Mouse (Mus musculus) liver, embryonic 14.5 days (tissue): ENCODE data around the gene Smad3. TPM values are rescaled to one million over a fixed set of nuclear protein-coding genes. Genes with fewer than 3 reads are reported as not detected.

Experiments used
- ATAC-seq: fragments of 200-750 bp; cut with Nextera tagmentation; 2 replicates; pipeline ENCODE4 v1.8.0; 2017; ENCODE audit warnings: moderate number of reproducible peaks, mild to moderate bottlenecking, moderate library complexity; ENCODE audit not compliant: insufficient read depth
- DNase-seq, 3 experiments: peaks; one replicate each; pipeline ENCODE4 v3.0.0-alpha.2; 2012 to 2013; ENCODE audit warnings: low read depth in 3 of 3, low spot score in 3 of 3
- H3K27ac ChIP-seq: fragments of 300-500 bp; sonication (generic); 2 replicates; pipeline ENCODE4 v1.5.1; 2014; ENCODE audit warnings: moderate library complexity, mild to moderate bottlenecking, control low read depth, inconsistent platforms
- H3K27me3 ChIP-seq: fragments of 300-500 bp; sonication (generic); 2 replicates; pipeline ENCODE4 v1.6.1; 2014; ENCODE audit warnings: mild to moderate bottlenecking, low read length, moderate library complexity; ENCODE audit not compliant: control insufficient read depth, insufficient read depth
- H3K36me3 ChIP-seq: fragments of 300-500 bp; sonication (generic); replicated peaks from 2 replicates; pipeline ENCODE4 v1.6.1; 2014; ENCODE audit warnings: low read depth; ENCODE audit not compliant: control insufficient read depth, insufficient read depth
- H3K4me1 ChIP-seq, 2 experiments: fragments of 200-500 bp in 1 of 2; fragments of 300-500 bp in 1 of 2; sonication (generic) in 1 of 2; replicated peaks; 2 replicates each; pipeline ENCODE4 v1.6.1; 2012 to 2014; ENCODE audit warnings: antibody characterized with exemption in 1 of 2, inconsistent platforms in 1 of 2, low read length in 1 of 2; ENCODE audit not compliant: control insufficient read depth in 2 of 2, insufficient read depth in 2 of 2
- H3K4me2 ChIP-seq: fragments of 300-500 bp; sonication (generic); 2 replicates; pipeline ENCODE4 v1.6.1; 2014; ENCODE audit warnings: low read depth, mild to moderate bottlenecking, control low read depth, moderate library complexity
- H3K4me3 ChIP-seq, 2 experiments: fragments of 200-500 bp in 1 of 2; fragments of 300-500 bp in 1 of 2; sonication (generic) in 1 of 2; 2 replicates each; pipeline ENCODE4 v1.5.1; 2012 to 2014; ENCODE audit warnings: low read depth in 2 of 2, low read length in 2 of 2, mild to moderate bottlenecking in 2 of 2, control low read depth in 1 of 2, inconsistent platforms in 1 of 2, moderate library complexity in 1 of 2; ENCODE audit not compliant: insufficient read depth in 1 of 2
- H3K9ac ChIP-seq: fragments of 300-500 bp; sonication (generic); replicated peaks from 2 replicates; pipeline ENCODE4 v1.6.1; 2014; ENCODE audit warnings: mild to moderate bottlenecking, control low read depth, moderate library complexity
- H3K9me3 ChIP-seq: fragments of 300-500 bp; sonication (generic); 2 replicates; pipeline ENCODE4 v1.6.1; 2016; ENCODE audit warnings: low read length, mixed read lengths; ENCODE audit not compliant: control insufficient read depth
- CTCF ChIP-seq: IDR thresholded peaks from 2 replicates; pipeline ENCODE4 v1.5.1; 2016; ENCODE audit warnings: antibody characterized with exemption, low read depth, control low read depth
- EP300 ChIP-seq: IDR thresholded peaks from 2 replicates; pipeline ENCODE4 v1.6.1; 2016; ENCODE audit warnings: antibody characterized with exemption, low read depth
- WGBS: fragments of 180-500 bp; shearing (Covaris S2); extraction: QIAGEN DNeasy Blood & Tissue Kit; methylation state at CpG from one replicate; pipeline ENCODE4 v1.1.7; 2014; ENCODE audit not compliant: insufficient replicate concordance; 5-methylcytosine and 5-hydroxymethylcytosine counted together
- polyA plus RNA-seq, 2 experiments: library from polyadenylated mRNA; depleted of rRNA in 1 of 2; stranded (reverse) in 1 of 2; unstranded in 1 of 2; fragments of >200 nt; fragmentation: Nextera tagmentation in 1 of 2; extraction: Ambion mirVana in 1 of 2; gene quantifications; 2 replicates each; pipeline versions ENCODE4 v1.2.1 to v1.2.3; 2012 to 2014

Smad3 gene
- polyA plus RNA-seq (2012; rRNA removed) = 2.8 and 3.2 TPM in 2 replicates
- polyA plus RNA-seq (2014; fragmentation: Nextera tagmentation; extraction: Ambion mirVana) = 1.7 and 2.2 TPM in 2 replicates

DNA sequence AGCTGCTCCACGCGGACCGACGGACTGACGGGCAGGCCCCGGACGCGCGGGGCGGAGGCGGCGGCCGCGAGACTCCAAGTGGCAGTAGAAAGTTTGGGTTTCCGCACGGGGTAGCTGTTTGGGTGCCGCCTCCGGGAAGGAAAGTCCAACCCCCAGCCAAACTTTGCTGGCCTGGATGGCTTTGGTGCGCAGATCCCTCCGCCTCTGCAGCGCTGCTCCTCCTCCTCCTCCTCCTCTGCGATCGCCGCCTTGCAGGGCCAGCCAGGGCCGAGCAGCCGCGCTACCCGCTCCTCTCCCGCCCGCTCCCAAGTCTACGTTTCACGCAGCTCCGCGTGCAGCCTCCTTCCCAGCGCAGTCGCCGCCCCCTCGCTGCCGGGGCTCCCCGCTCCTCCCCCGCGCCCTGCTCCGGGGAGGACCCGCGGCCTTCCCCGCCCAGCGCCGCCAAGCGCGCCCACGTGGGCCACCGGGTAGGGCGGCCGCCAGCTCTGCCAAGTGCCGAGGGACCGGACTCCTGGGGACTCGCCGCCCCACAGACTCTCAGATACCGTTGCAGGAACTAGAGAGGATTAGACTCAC, at the start of gene Smad3:
TSS of gene Smad3 (minus strand) at position 130 of the 576 bp plus-strand sequence.
- H3K27me3 ChIP-seq = no peaks in the 10 kb centered on the region
- H3K4me1 ChIP-seq = peaks cover 24 to 37% of the 10 kb centered on the region in 2 experiments
- DNase-seq = peak; percentile 77 to 82 (median 79)
- H3K27ac ChIP-seq = peak within 1 kb of the TSS; percentile 90
- H3K36me3 ChIP-seq = no peaks in the 10 kb centered on the region
- no peak for TF ChIP-seq EP300
- no peak for TF ChIP-seq CTCF
- H3K9ac ChIP-seq = peak within 1 kb of the TSS; percentile 72
- peaks cover 2% of the 10 kb centered on the region; the same call in 1 of the 2 replicates for H3K9me3 ChIP-seq
- peak; percentile 87 for ATAC-seq
- peak within 1 kb of the TSS; percentile 71 to 81 for H3K4me3 ChIP-seq
- WGBS = under 1% methylated on average over 47 of the region's 59 CpGs
- H3K4me2 ChIP-seq = peak within 1 kb of the TSS; percentile 89

DNA sequence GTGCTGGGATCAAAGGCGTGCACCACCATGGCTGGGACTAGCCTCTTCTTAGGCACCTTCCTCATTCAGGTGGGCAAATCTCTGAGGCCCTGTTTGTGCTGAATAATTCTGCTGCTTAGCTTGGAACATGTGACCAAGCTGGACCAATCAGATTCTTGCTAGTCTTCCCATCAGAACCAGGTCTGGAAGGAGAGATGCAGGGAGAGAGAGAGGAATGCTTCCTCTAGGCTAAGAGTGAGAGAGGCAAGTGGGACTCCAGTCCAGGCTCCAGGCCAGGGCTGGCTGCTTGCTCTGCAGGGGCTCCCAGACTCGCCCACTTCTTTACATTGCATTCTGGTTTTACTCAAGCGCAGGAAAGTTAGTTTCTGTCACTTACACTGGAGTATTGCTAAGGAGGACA, 47.1 kb upstream of the Smad3 start:
- no peak overlapping the region for H3K9ac ChIP-seq
- DNase-seq = no peak
- no peak overlapping the region for H3K27ac ChIP-seq
- no peaks in the 10 kb centered on the region for H3K4me1 ChIP-seq
- no peak for TF ChIP-seq EP300
- no peak overlapping the region for H3K4me3 ChIP-seq
- ATAC-seq = no peak
- H3K4me2 ChIP-seq = no peak overlapping the region
- WGBS = 70% methylated on average over 3 of the region's 3 CpGs
- no peaks in the 10 kb centered on the region for H3K27me3 ChIP-seq
- no peaks in the 10 kb centered on the region for H3K9me3 ChIP-seq
- H3K36me3 ChIP-seq = no peaks in the 10 kb centered on the region

DNA sequence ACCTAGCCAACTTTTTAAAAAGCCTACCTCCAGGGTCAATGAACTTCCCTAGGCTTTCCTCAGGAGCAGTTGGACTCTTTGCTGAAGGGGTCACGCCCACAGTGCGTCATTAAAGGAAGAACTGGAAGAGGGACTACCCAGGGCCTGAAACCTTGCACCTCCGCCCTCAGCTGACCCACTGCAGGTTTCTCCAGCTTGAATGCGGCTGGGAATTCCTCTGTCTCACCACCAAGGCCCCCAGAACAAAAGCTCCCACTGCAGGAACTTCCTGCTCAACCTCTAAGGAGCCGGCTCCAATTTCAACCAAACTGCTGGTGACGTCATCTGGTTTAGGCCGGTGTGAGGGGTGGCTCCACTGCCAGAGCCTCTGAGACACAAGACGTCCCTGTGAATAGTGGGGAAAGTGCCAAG, 45.4 kb upstream of the Smad3 start:
- Histone ChIP-seq H3K27me3 (no peaks in the 10 kb centered on the region), H3K9ac (no peak overlapping the region), H3K4me2 (no peak overlapping the region), H3K27ac (no peak overlapping the region), H3K4me3 (no peak overlapping the region), H3K4me1 (no peaks in the 10 kb centered on the region), H3K36me3 (no peaks in the 10 kb centered on the region), H3K9me3 (no peaks in the 10 kb centered on the region)
- no peak for DNase-seq
- ATAC-seq = no peak
- 29% methylated on average over 8 of the region's 8 CpGs for WGBS
- TF ChIP-seq CTCF (no peak), EP300 (no peak)

DNA sequence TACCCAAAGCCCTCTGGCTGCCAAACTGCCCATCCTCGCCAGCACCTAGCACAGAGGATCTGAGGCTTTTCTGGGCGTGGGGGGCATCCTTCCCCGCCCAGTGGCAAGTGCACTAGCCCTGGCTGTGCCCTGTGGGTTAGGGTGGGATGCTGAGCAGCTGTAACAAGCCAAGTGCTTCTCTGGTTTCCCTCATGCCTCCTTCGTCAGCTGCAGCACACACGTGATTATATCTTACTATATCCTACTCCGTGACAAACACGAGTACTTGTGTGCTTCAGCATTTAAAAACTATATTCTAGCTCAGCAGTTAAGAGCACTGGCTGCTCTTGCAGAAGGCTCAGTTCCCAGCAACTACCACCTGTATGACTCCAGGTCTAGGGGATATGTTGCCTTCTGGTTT, 44.7 kb upstream of the Smad3 start:
- WGBS = 54% methylated on average over 7 of the region's 7 CpGs
- no peak overlapping the region for H3K4me2 ChIP-seq
- H3K36me3 ChIP-seq = no peaks in the 10 kb centered on the region
- no peak overlapping the region for H3K4me3 ChIP-seq
- no peaks in the 10 kb centered on the region for H3K4me1 ChIP-seq
- no peak overlapping the region for H3K27ac ChIP-seq
- DNase-seq (no peak), ATAC-seq (no peak)
- TF ChIP-seq EP300 (no peak), CTCF (no peak)
- no peaks in the 10 kb centered on the region for H3K9me3 ChIP-seq
- H3K27me3 ChIP-seq = no peaks in the 10 kb centered on the region
- no peak overlapping the region for H3K9ac ChIP-seq

GRCm38 (mm10) chr9:63802080-63802479, 44.3 kb upstream of the Smad3 start:
- no peak overlapping the region for H3K27ac ChIP-seq
- no peaks in the 10 kb centered on the region for H3K27me3 ChIP-seq
- DNase-seq (no peak), ATAC-seq (no peak)
- no peak overlapping the region for H3K4me3 ChIP-seq
- no peak overlapping the region for H3K9ac ChIP-seq
- H3K4me1 ChIP-seq = no peaks in the 10 kb centered on the region
- TF ChIP-seq EP300 (no peak), CTCF (no peak)
- H3K36me3 ChIP-seq = no peaks in the 10 kb centered on the region
- no peaks in the 10 kb centered on the region for H3K9me3 ChIP-seq
- no peak overlapping the region for H3K4me2 ChIP-seq
- 57% methylated on average over 5 of the region's 5 CpGs for WGBS
